Mouse (Mus musculus): ENCODE results near the gene Zfp90.

GRCm38 (mm10) chr8:106387801-106388415 is 27.2 kb upstream of the Zfp90 start:
- TF ChIP-seq CTCF (IDR thresholded peaks at IDR 0.05; ENCODE audit: borderline replicate concordance, control insufficient read depth, extremely low read depth, insufficient read depth, low read length, poor library complexity) (no peak), POLR2A (IDR thresholded peaks at IDR 0.05; ENCODE audit: control insufficient read depth, extremely low read depth, insufficient read depth, low read length, poor library complexity) (no peak)
